Mouse (Mus musculus): ENCODE measurements around the gene Gm10382. TPM values are rescaled to one million over a fixed set of nuclear protein-coding genes. Genes with fewer than 3 reads are reported as not detected.
A peak's percentile ranks its signal among the peaks of the same experiment; 100 is the strongest.
"Not testable (repeated sequence)": the region's sequence is repeated elsewhere in the genome, so short reads cannot be mapped to it uniquely, and the experiment has no call there.

Gm10382 gene
- polyA plus RNA-seq, 1 experiment from 2014 or later = 0.65 TPM

GRCm38 (mm10) chr5:125375871-125376270, 13.3 kb upstream of the Gm10382 start:
- Histone ChIP-seq H3K4me1 (replicated peaks) (no peaks in the 10 kb centered on the region), H3K27ac (replicated peaks) (no peak overlapping the region), H3K36me3 (no peaks in the 10 kb centered on the region), H3K9me3 (no peaks in the 10 kb centered on the region), H3K27me3 (no peaks in the 10 kb centered on the region), H3K4me3 (no peak overlapping the region), H3K9ac (no peak overlapping the region), H3K4me2 (no peak overlapping the region)
- no peak for ATAC-seq (ENCODE audit: low FRiP score, low read depth)
- 92% methylated on average over 2 of the region's 2 CpGs for WGBS

- Histone ChIP-seq H3K4me3 (no peak overlapping the region), H3K36me3 (no peaks in the 10 kb centered on the region), H3K4me1 (replicated peaks) (no peaks in the 10 kb centered on the region), H3K27me3 (no peaks in the 10 kb centered on the region), H3K4me2 (no peak overlapping the region), H3K9me3 (no peaks in the 10 kb centered on the region), H3K9ac (no peak overlapping the region), H3K27ac (replicated peaks) (no peak overlapping the region)
- 64% methylated on average over 7 of the region's 7 CpGs for WGBS
- no peak for ATAC-seq (ENCODE audit: low FRiP score, low read depth)
These were observed 11.9 kb upstream of the Gm10382 start for GRCm38 (mm10) chr5:125377214-125377613.

- Histone ChIP-seq H3K4me1 (replicated peaks) (peaks cover 10% of the 10 kb centered on the region), H3K4me2 (no peak overlapping the region), H3K36me3 (no peaks in the 10 kb centered on the region), H3K9me3 (no peaks in the 10 kb centered on the region), H3K9ac (no peak overlapping the region), H3K27ac (replicated peaks) (no peak overlapping the region), H3K4me3 (no peak overlapping the region), H3K27me3 (no peaks in the 10 kb centered on the region)
- no peak for ATAC-seq (ENCODE audit: low FRiP score, low read depth)
- WGBS = 84% methylated on average over 5 of the region's 5 CpGs
These were observed 10.2 kb upstream of the Gm10382 start for GRCm38 (mm10) chr5:125378919-125379318.

- no peaks in the 10 kb centered on the region for H3K9me3 ChIP-seq
- 0 out of 2 replicates have a peak, but pooled peaks have one; percentile 13 for ATAC-seq (ENCODE audit: low FRiP score, low read depth)
These were observed 7.0 kb upstream of the Gm10382 start for GRCm38 (mm10) chr5:125381954-125382672.

GRCm38 (mm10) chr5:125382673-125383558, 6.2 kb upstream of the Gm10382 start:
- Histone ChIP-seq H3K4me1 (replicated peaks) (peaks cover 28% of the 10 kb centered on the region), H3K9me3 (no peaks in the 10 kb centered on the region), H3K27me3 (no peaks in the 10 kb centered on the region), H3K4me3 (no peak overlapping the region), H3K27ac (replicated peaks) (no peak overlapping the region), H3K36me3 (peaks cover 18% of the 10 kb centered on the region), H3K4me2 (no peak overlapping the region), H3K9ac (no peak overlapping the region)
- ATAC-seq (ENCODE audit: low FRiP score, low read depth) = 0 out of 2 replicates have a peak, but pooled peaks have one; percentile 56
- WGBS = 49% methylated on average over 6 of the region's 6 CpGs

More at GRCm38 (mm10) chr5:125381954-125382672, 7.0 kb upstream of the Gm10382 start:
- no peak overlapping the region for H3K4me2 ChIP-seq
- 82% methylated on average over 5 of the region's 5 CpGs for WGBS
- peaks cover 28% of the 10 kb centered on the region for H3K4me1 ChIP-seq (replicated peaks)
- no peak overlapping the region for H3K9ac ChIP-seq
- peaks cover 18% of the 10 kb centered on the region for H3K36me3 ChIP-seq
- no peak overlapping the region for H3K4me3 ChIP-seq
- H3K27me3 ChIP-seq = no peaks in the 10 kb centered on the region
- no peak overlapping the region for H3K27ac ChIP-seq (replicated peaks)

GRCm38 (mm10) chr5:125383637-125384420, 5.3 kb upstream of the Gm10382 start:
- H3K36me3 ChIP-seq = peaks cover 18% of the 10 kb centered on the region
- peaks cover 36% of the 10 kb centered on the region for H3K4me1 ChIP-seq (replicated peaks)
- no peaks in the 10 kb centered on the region for H3K27me3 ChIP-seq
- WGBS = 74% methylated on average over 3 of the region's 3 CpGs
- no peak for ATAC-seq (ENCODE audit: low FRiP score, low read depth)
- H3K4me2 ChIP-seq = no peak overlapping the region
- no peak overlapping the region for H3K27ac ChIP-seq (replicated peaks)
- no peak overlapping the region for H3K9ac ChIP-seq
- H3K4me3 ChIP-seq = no peak overlapping the region
- H3K9me3 ChIP-seq = no peaks in the 10 kb centered on the region

- Histone ChIP-seq H3K27ac (replicated peaks) (no peak overlapping the region), H3K9me3 (no peaks in the 10 kb centered on the region), H3K4me1 (replicated peaks) (peaks cover 36% of the 10 kb centered on the region), H3K4me3 (no peak overlapping the region), H3K27me3 (no peaks in the 10 kb centered on the region), H3K9ac (no peak overlapping the region), H3K4me2 (0 out of 2 replicates have a peak overlapping the region, but pooled peaks have one; percentile 8), H3K36me3 (peaks cover 18% of the 10 kb centered on the region)
- ATAC-seq (ENCODE audit: low FRiP score, low read depth) = no peak
- WGBS = 88% methylated on average over 2 of the region's 2 CpGs
These were observed 4.5 kb upstream of the Gm10382 start for GRCm38 (mm10) chr5:125384512-125385214.

- H3K9me3 ChIP-seq = no peaks in the 10 kb centered on the region
- peak overlapping the region; percentile 31 for H3K4me2 ChIP-seq
- peaks cover 41% of the 10 kb centered on the region for H3K4me1 ChIP-seq (replicated peaks)
- no peak overlapping the region for H3K27ac ChIP-seq (replicated peaks)
- no peak overlapping the region for H3K4me3 ChIP-seq
- no peaks in the 10 kb centered on the region for H3K27me3 ChIP-seq
- no peak for ATAC-seq (ENCODE audit: low FRiP score, low read depth)
- no peak overlapping the region for H3K9ac ChIP-seq
- peaks cover 18% of the 10 kb centered on the region for H3K36me3 ChIP-seq
- 75% methylated on average over 8 of the region's 8 CpGs for WGBS
These were observed 3.7 kb upstream of the Gm10382 start for GRCm38 (mm10) chr5:125385215-125385940.

- not testable (repeated sequence) for H3K9me3 ChIP-seq; H3K4me2 ChIP-seq; H3K27ac ChIP-seq (replicated peaks); H3K9ac ChIP-seq; H3K4me3 ChIP-seq; H3K27me3 ChIP-seq; ATAC-seq (ENCODE audit: low FRiP score, low read depth)
- Histone ChIP-seq H3K36me3 (peaks cover 18% of the 10 kb centered on the region), H3K4me1 (replicated peaks) (peaks cover 47% of the 10 kb centered on the region)
- 89% methylated on average over 5 of the region's 6 CpGs for WGBS
These were observed 1.8 kb upstream of the Gm10382 start for GRCm38 (mm10) chr5:125387295-125387694.

- peak overlapping the region; percentile 96; the same call in 1 of the 2 replicates for H3K27ac ChIP-seq (replicated peaks)
- peak overlapping the region; percentile 96 for H3K9ac ChIP-seq
- no peaks in the 10 kb centered on the region for H3K9me3 ChIP-seq
- no peak for ATAC-seq (ENCODE audit: low FRiP score, low read depth)
- no peaks in the 10 kb centered on the region for H3K27me3 ChIP-seq
- peak overlapping the region; percentile 81 for H3K4me2 ChIP-seq
- 30% methylated on average over 13 of the region's 13 CpGs for WGBS
- H3K4me3 ChIP-seq = peak overlapping the region; percentile 76
- H3K4me1 ChIP-seq (replicated peaks) = peaks cover 51% of the 10 kb centered on the region
- peaks cover 18% of the 10 kb centered on the region for H3K36me3 ChIP-seq
These were observed 597 bp upstream of the Gm10382 start for GRCm38 (mm10) chr5:125388358-125389092.
